Mouse (Mus musculus) myocyte (in vitro differentiated cells): Measurements from ENCODE around the gene Gcdh. TPM values are rescaled to one million over a fixed set of nuclear protein-coding genes. Genes with fewer than 3 reads are reported as not detected.

ENCODE experiments used
- H3K27me3 ChIP-seq: one replicate; pipeline ENCODE4 v1.6.1; 2011; ENCODE audit not compliant: control insufficient read depth, insufficient read depth, insufficient read length
- H3K36me3 ChIP-seq: one replicate; pipeline ENCODE4 v1.6.1; 2011; ENCODE audit not compliant: control insufficient read depth, insufficient read depth
- H3K4me2 ChIP-seq: one replicate; pipeline ENCODE4 v1.6.1; 2011; ENCODE audit warnings: low read depth, control low read depth
- H3K4me3 ChIP-seq: one replicate; pipeline ENCODE4 v1.5.1; 2011; ENCODE audit warnings: mild to moderate bottlenecking, control low read depth, moderate library complexity
- H3K79me2 ChIP-seq: one replicate; pipeline ENCODE4 v1.6.1; 2011; ENCODE audit not compliant: control insufficient read depth, insufficient read depth
- H3ac ChIP-seq: one replicate; pipeline ENCODE4 v1.6.1; 2011; ENCODE audit not compliant: control insufficient read depth, insufficient read length
- CEBPB ChIP-seq: IDR thresholded peaks from 2 replicates; pipeline ENCODE4 v1.6.1; 2011; ENCODE audit warnings: mild to moderate bottlenecking, moderate library complexity; ENCODE audit not compliant: poor library complexity, insufficient read depth, severe bottlenecking
- E2F4 ChIP-seq: IDR thresholded peaks from one replicate; pipeline ENCODE4 v1.6.1; 2011; ENCODE audit warnings: mild to moderate bottlenecking, control low read depth, moderate library complexity; ENCODE audit not compliant: insufficient read depth
- MAX ChIP-seq: IDR thresholded peaks from one replicate; pipeline ENCODE4 v1.6.1; 2011; ENCODE audit warnings: low read depth, mild to moderate bottlenecking, control low read depth
- MYOD1 ChIP-seq, 3 experiments: IDR thresholded peaks; one replicate each; pipeline ENCODE4 v1.6.1; 2011; ENCODE audit warnings: control low read depth in 2 of 3, low read depth in 2 of 3, mild to moderate bottlenecking in 2 of 3, moderate library complexity in 1 of 3; ENCODE audit not compliant: insufficient read length in 2 of 3, control insufficient read depth in 1 of 3
- MYOG ChIP-seq, 3 experiments: IDR thresholded peaks; one replicate each; pipeline ENCODE4 v1.6.1; 2011; ENCODE audit warnings: control low read depth in 2 of 3, low read depth in 2 of 3, mild to moderate bottlenecking in 2 of 3; ENCODE audit not compliant: insufficient read length in 2 of 3, control insufficient read depth in 1 of 3, insufficient read depth in 1 of 3
- POLR2A ChIP-seq: IDR thresholded peaks from one replicate; pipeline ENCODE4 v1.6.1; 2011; ENCODE audit warnings: low read depth, mild to moderate bottlenecking, control low read depth, moderate library complexity; ENCODE audit not compliant: insufficient read length
- POLR2AphosphoS2 ChIP-seq: IDR thresholded peaks from one replicate; pipeline ENCODE4 v1.6.1; 2011; ENCODE audit warnings: low read depth, control low read depth; ENCODE audit not compliant: insufficient read length
- REST ChIP-seq: IDR thresholded peaks from one replicate; pipeline ENCODE4 v1.6.1; 2011; ENCODE audit warnings: mild to moderate bottlenecking, control low read depth, moderate library complexity; ENCODE audit not compliant: insufficient read depth, insufficient read length
- SRF ChIP-seq: IDR thresholded peaks from one replicate; pipeline ENCODE4 v1.6.1; 2011; ENCODE audit warnings: low read depth; ENCODE audit not compliant: control insufficient read depth, insufficient read length
- TCF12 ChIP-seq: IDR thresholded peaks from one replicate; pipeline ENCODE4 v1.6.1; 2011; ENCODE audit warnings: mild to moderate bottlenecking, control low read depth; ENCODE audit not compliant: poor library complexity, insufficient read depth, severe bottlenecking
- TCF3 ChIP-seq: IDR thresholded peaks from one replicate; pipeline ENCODE4 v1.6.1; 2011; ENCODE audit warnings: low read depth, control low read depth; ENCODE audit not compliant: insufficient read length
- USF1 ChIP-seq: IDR thresholded peaks from one replicate; pipeline ENCODE4 v1.6.1; 2011; ENCODE audit warnings: low read depth, mild to moderate bottlenecking, control low read depth, moderate library complexity
- polyA plus RNA-seq: library from polyadenylated mRNA; unstranded; fragments of >200 nt; fragmentation: generic; extraction: Trizol; gene quantifications from one replicate; pipeline ENCODE4 v1.2.1, GENCODE M21; 2012; ENCODE audit warnings: missing spikeins

Gene Gcdh
- polyA plus RNA-seq, 1 experiment: 20.9 TPM

GRCm38 (mm10) chr8:84902920-84903661, 9.4 kb upstream of the Gcdh start:
- peak overlapping the region; percentile 13 for H3ac ChIP-seq
- no peaks in the 10 kb centered on the region for H3K79me2 ChIP-seq
- TF ChIP-seq E2F4: no peak
- no peak for TF ChIP-seq MYOG (IDR thresholded peaks at IDR 0.05; ENCODE audit: control insufficient read depth in 1 of 3, insufficient read depth in 1 of 3, insufficient read length in 2 of 3, low read depth in 2 of 3)
- no peak for TF ChIP-seq TCF12
- no peak for TF ChIP-seq CEBPB
- no peak for TF ChIP-seq POLR2AphosphoS2
- no peak for TF ChIP-seq USF1
- TF ChIP-seq MAX: no peak
- TF ChIP-seq POLR2A: no peak
- TF ChIP-seq REST: no peak
- no peak for TF ChIP-seq MYOD1 (IDR thresholded peaks at IDR 0.05; ENCODE audit: control insufficient read depth in 1 of 3, insufficient read length in 2 of 3, low read depth in 2 of 3)
- no peak for TF ChIP-seq TCF3
- no peak for TF ChIP-seq SRF
- H3K4me3 ChIP-seq: peak overlapping the region; percentile 25
- peak overlapping the region; percentile 86 for H3K4me2 ChIP-seq
- H3K36me3 ChIP-seq: no peaks in the 10 kb centered on the region
- H3K27me3 ChIP-seq: no peaks in the 10 kb centered on the region

DNA sequence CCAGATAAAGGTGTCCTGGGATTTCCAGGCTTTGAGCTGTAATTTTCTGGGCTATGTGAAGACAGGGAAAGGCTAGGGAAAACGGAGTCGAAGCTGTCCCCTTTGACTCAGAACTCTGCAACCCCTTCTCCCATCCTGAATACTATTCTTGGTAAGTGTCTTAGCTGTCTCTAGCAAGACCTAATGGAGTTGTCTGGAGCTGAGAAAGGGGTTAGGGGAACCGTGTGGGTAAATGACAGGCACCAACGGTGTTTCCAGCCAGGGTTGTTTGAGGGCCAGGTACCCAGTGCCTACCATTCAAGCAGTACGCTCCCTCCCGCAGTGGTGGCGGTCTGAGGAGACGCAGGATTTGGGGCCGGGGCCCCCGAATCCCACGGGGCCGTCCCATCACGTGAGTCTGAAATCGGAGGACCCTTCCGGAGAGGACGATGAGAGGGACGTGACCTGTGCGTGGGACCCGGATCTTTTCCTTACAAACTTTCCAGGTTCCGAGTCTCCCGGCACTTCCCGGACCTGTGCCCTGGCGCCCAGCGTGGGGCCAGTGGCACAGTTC, 8.7 kb upstream of the Gcdh start:
- H3K79me2 ChIP-seq: no peaks in the 10 kb centered on the region

GRCm38 (mm10) chr8:84901752-84902151, 8.0 kb upstream of the Gcdh start, which contains the start of gene Klf1:
Gene Klf1, plus strand, starts transcription at chr8:84901928.
- Histone ChIP-seq H3K79me2 (no peaks in the 10 kb centered on the region), H3K4me3 (peak within 1 kb of the TSS; percentile 25), H3K4me2 (peak within 1 kb of the TSS; percentile 86), H3K36me3 (no peaks in the 10 kb centered on the region), H3K27me3 (no peaks in the 10 kb centered on the region), H3ac (peak within 1 kb of the TSS; percentile 13)
- TF ChIP-seq REST (no peak), SRF (no peak), TCF12 (no peak), TCF3 (no peak), USF1 (no peak), MYOG (IDR thresholded peaks at IDR 0.05; ENCODE audit: control insufficient read depth in 1 of 3, insufficient read depth in 1 of 3, insufficient read length in 2 of 3, low read depth in 2 of 3) (no peak), E2F4 (no peak), CEBPB (no peak), POLR2A (no peak), POLR2AphosphoS2 (no peak), MYOD1 (IDR thresholded peaks at IDR 0.05; ENCODE audit: control insufficient read depth in 1 of 3, insufficient read length in 2 of 3, low read depth in 2 of 3) (no peak), MAX (no peak)

More for the DNA sequence above, 8.7 kb upstream of the Gcdh start:
- Histone ChIP-seq H3K4me2 (peak overlapping the region; percentile 86), H3K27me3 (no peaks in the 10 kb centered on the region), H3ac (peak overlapping the region; percentile 13), H3K36me3 (no peaks in the 10 kb centered on the region), H3K4me3 (peak overlapping the region; percentile 25)
- TF ChIP-seq MYOG (IDR thresholded peaks at IDR 0.05; ENCODE audit: control insufficient read depth in 1 of 3, insufficient read depth in 1 of 3, insufficient read length in 2 of 3, low read depth in 2 of 3) (no peak), MAX (no peak), MYOD1 (IDR thresholded peaks at IDR 0.05; ENCODE audit: control insufficient read depth in 1 of 3, insufficient read length in 2 of 3, low read depth in 2 of 3) (no peak), POLR2AphosphoS2 (no peak), SRF (no peak), CEBPB (no peak), REST (no peak), TCF3 (no peak), POLR2A (no peak), TCF12 (no peak), USF1 (no peak), E2F4 (no peak)

GRCm38 (mm10) chr8:84901071-84901470, 7.3 kb upstream of the Gcdh start:
- no peak for TF ChIP-seq MYOG (IDR thresholded peaks at IDR 0.05; ENCODE audit: control insufficient read depth in 1 of 3, insufficient read depth in 1 of 3, insufficient read length in 2 of 3, low read depth in 2 of 3)
- TF ChIP-seq TCF3: no peak
- no peak for TF ChIP-seq POLR2A
- TF ChIP-seq SRF: no peak
- no peak for TF ChIP-seq REST
- no peak for TF ChIP-seq TCF12
- TF ChIP-seq USF1: no peak
- TF ChIP-seq CEBPB: no peak
- no peak for TF ChIP-seq MYOD1 (IDR thresholded peaks at IDR 0.05; ENCODE audit: control insufficient read depth in 1 of 3, insufficient read length in 2 of 3, low read depth in 2 of 3)
- no peak for TF ChIP-seq MAX
- TF ChIP-seq POLR2AphosphoS2: no peak
- TF ChIP-seq E2F4: no peak
- H3K27me3 ChIP-seq: no peaks in the 10 kb centered on the region
- no peak overlapping the region for H3K4me2 ChIP-seq
- H3K4me3 ChIP-seq: no peak overlapping the region
- H3K36me3 ChIP-seq: no peaks in the 10 kb centered on the region
- no peak overlapping the region for H3ac ChIP-seq
- no peaks in the 10 kb centered on the region for H3K79me2 ChIP-seq
